ENCODE assay signal across 7 mouse cellular contexts in the genomic region with DNA sequence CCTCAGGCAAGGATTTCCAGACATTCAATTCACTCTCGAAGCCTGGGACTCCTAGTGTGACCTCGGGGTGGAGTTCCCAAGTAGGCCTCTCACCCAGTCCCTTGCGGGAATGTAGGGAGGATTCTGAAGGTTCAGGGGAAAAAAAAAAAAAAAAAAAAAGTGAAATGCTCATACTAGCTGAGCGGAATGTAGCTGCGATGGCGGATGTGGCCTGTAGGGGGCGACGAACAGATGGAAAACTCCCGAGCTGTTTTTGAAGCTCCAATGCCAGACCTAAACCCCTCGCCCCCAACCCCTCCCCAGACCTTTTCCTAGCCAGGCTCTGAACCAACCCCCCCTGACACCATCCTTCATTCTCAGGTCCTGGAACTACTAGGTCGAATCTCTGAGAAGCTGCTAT. TPM values are rescaled to one million over a fixed set of nuclear protein-coding genes. Genes with fewer than 3 reads are reported as not detected.
A peak's percentile ranks its signal among the peaks of the same experiment; 100 is the strongest.
DNase-seq lines count a peak whose midpoint lies in the region; ATAC-seq and TF ChIP-seq lines count a peak whose summit lies in the region.

No protein-coding gene starts in this region.

- no peak for TF ChIP-seq POLR2A in spleen, adult 2 months (IDR thresholded peaks at IDR 0.05; ENCODE audit: low read depth, low read length)
- no peak for TF ChIP-seq POLR2A in brain, embryonic 14.5 days (IDR thresholded peaks at IDR 0.05; ENCODE audit: borderline replicate concordance, extremely low read depth, insufficient read depth, insufficient read length, poor library complexity, severe bottlenecking)

- DNase-seq in spleen, adult 2 months (ENCODE audit: low read depth in 1 of 2, low spot score in 2 of 2): peak; percentile 5 to 35
- DNase-seq in spleen, adult 12 weeks (ENCODE audit: low spot score): no peak
- peak; percentile 85 for DNase-seq in brain, embryonic 14.5 days (ENCODE audit: low read depth)
- peak; percentile 41 to 53 for DNase-seq in lung, adult 18-20 months
- DNase-seq in spleen, postnatal 10 days (ENCODE audit: low spot score in 2 of 2): peak; percentile 30 to 69

- H3K9ac ChIP-seq in forebrain, embryonic 15.5 days (replicated peaks): no peak overlapping the region
- H3K9ac ChIP-seq in intestine, embryonic 15.5 days: no peak overlapping the region

- 0 out of 2 replicates have a peak, but pooled peaks have one; percentile 18 for ATAC-seq in forebrain, embryonic 15.5 days (replicated peaks)
- ATAC-seq in intestine, embryonic 15.5 days: peak; percentile 18; the same call in 1 of the 2 replicates

- no peak overlapping the region for H3K4me3 ChIP-seq in spleen, adult 2 months (ENCODE audit: extremely low read depth, insufficient read depth, insufficient read length)
- H3K4me3 ChIP-seq in forebrain, embryonic 15.5 days: no peak overlapping the region
- H3K4me3 ChIP-seq in intestine, embryonic 15.5 days (replicated peaks): no peak overlapping the region

- no peaks in the 10 kb centered on the region for H3K36me3 ChIP-seq in spleen, adult 2 months (ENCODE audit: control insufficient read depth, insufficient read depth, low read length)
- no peaks in the 10 kb centered on the region for H3K36me3 ChIP-seq in forebrain, embryonic 15.5 days
- H3K36me3 ChIP-seq in intestine, embryonic 15.5 days: no peaks in the 10 kb centered on the region

- no peak overlapping the region for H3K27ac ChIP-seq in spleen, adult 2 months (ENCODE audit: insufficient read depth, low read length)
- no peak overlapping the region for H3K27ac ChIP-seq in forebrain, embryonic 15.5 days (replicated peaks)
- H3K27ac ChIP-seq in intestine, embryonic 15.5 days: no peak overlapping the region

- 1% methylated on average over 11 of the region's 11 CpGs for WGBS in spleen, adult 2 months
- 0% methylated on average over 11 of the region's 11 CpGs for WGBS in forebrain, embryonic 15.5 days
- 0% methylated on average over 11 of the region's 11 CpGs for WGBS in intestine, embryonic 15.5 days

- no peak overlapping the region for H3K4me2 ChIP-seq in forebrain, embryonic 15.5 days (replicated peaks)
- H3K4me2 ChIP-seq in intestine, embryonic 15.5 days (replicated peaks): no peak overlapping the region; the same call in 1 of the 2 replicates

- H3K4me1 ChIP-seq in spleen, adult 2 months (ENCODE audit: control insufficient read depth, insufficient read depth, insufficient read length): peaks cover 9% of the 10 kb centered on the region; the same call in 1 of the 2 replicates
- peaks cover 24% of the 10 kb centered on the region for H3K4me1 ChIP-seq in forebrain, embryonic 15.5 days
- H3K4me1 ChIP-seq in intestine, embryonic 15.5 days (replicated peaks): peaks cover 21% of the 10 kb centered on the region

- peaks cover 33% of the 10 kb centered on the region for H3K27me3 ChIP-seq in spleen, adult 2 months (ENCODE audit: control insufficient read depth, insufficient read depth, low read length)
- peaks cover 77% of the 10 kb centered on the region for H3K27me3 ChIP-seq in forebrain, embryonic 15.5 days
- peaks cover 73% of the 10 kb centered on the region for H3K27me3 ChIP-seq in intestine, embryonic 15.5 days (replicated peaks)

- no peaks in the 10 kb centered on the region for H3K9me3 ChIP-seq in forebrain, embryonic 15.5 days
- no peaks in the 10 kb centered on the region for H3K9me3 ChIP-seq in intestine, embryonic 15.5 days

- peak; percentile 50; the same call in 1 of the 2 replicates for TF ChIP-seq CTCF in spleen, adult 2 months (IDR thresholded peaks at IDR 0.05; ENCODE audit: extremely low read depth, insufficient read depth, insufficient read length, insufficient replicate concordance)
- TF ChIP-seq CTCF in brain, embryonic 14.5 days (IDR thresholded peaks at IDR 0.05; ENCODE audit: borderline replicate concordance, extremely low read depth, insufficient read depth, insufficient read length): peak; percentile 83

RNA-seq across cellular contexts. Expression of a gene that starts 4.9 kb away (rescaled TPM):
- polyA plus RNA-seq in spleen, adult 2 months (2012; rRNA removed): 0.25 and 0.33 TPM in 2 replicates
- 1.4 and 3.2 TPM in 2 replicates for polyA plus RNA-seq in brain, embryonic 14.5 days (2012; rRNA removed)
- 0.11 TPM in 1 of 2 replicates, not detected in the other for polyA plus RNA-seq in forebrain, embryonic 15.5 days (2015; fragmentation: Nextera tagmentation; extraction: Ambion mirVana)
- 0.83 and 1.3 TPM in 2 replicates for polyA plus RNA-seq in intestine, embryonic 15.5 days (2015; fragmentation: Nextera tagmentation; extraction: Ambion mirVana)

RNA-seq across cellular contexts. Expression of a gene that starts 54.5 kb away (rescaled TPM):
- polyA plus RNA-seq in spleen, adult 2 months (2012; rRNA removed): 1.2 and 1.3 TPM in 2 replicates
- 11.8 and 13.1 TPM in 2 replicates for polyA plus RNA-seq in brain, embryonic 14.5 days (2012; rRNA removed)
- polyA plus RNA-seq in forebrain, embryonic 15.5 days (2015; fragmentation: Nextera tagmentation; extraction: Ambion mirVana): 9.8 and 10.5 TPM in 2 replicates
- polyA plus RNA-seq in intestine, embryonic 15.5 days (2015; fragmentation: Nextera tagmentation; extraction: Ambion mirVana): 19.5 and 24.6 TPM in 2 replicates
